Mouse (Mus musculus): Measurements from ENCODE around the gene Amigo2.
"Not testable (repeated sequence)": the region's sequence is repeated elsewhere in the genome, so short reads cannot be mapped to it uniquely, and the experiment has no call there.

Amigo2 gene

DNA sequence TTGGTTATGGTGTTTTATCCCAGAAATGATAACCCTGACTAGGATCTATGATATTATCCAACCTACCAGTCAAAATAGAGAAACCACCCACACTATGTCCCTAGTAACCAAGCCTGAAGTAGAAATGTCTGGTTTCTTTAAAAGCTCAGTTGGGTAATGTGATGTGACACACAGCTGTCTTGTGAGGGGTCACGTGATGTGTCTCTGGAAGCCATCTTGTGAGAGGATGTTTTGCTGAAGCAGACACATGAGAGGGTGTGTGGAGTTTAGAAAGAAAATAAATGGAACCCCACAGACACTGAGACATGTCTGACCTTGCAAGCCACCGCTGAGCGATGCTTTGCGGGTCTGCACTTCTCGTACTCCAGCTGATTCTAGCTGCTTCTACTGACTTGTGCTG, 30.2 kb downstream of the Amigo2 start:
- no peak for DNase-seq (ENCODE audit: low spot score in 2 of 2)

DNA sequence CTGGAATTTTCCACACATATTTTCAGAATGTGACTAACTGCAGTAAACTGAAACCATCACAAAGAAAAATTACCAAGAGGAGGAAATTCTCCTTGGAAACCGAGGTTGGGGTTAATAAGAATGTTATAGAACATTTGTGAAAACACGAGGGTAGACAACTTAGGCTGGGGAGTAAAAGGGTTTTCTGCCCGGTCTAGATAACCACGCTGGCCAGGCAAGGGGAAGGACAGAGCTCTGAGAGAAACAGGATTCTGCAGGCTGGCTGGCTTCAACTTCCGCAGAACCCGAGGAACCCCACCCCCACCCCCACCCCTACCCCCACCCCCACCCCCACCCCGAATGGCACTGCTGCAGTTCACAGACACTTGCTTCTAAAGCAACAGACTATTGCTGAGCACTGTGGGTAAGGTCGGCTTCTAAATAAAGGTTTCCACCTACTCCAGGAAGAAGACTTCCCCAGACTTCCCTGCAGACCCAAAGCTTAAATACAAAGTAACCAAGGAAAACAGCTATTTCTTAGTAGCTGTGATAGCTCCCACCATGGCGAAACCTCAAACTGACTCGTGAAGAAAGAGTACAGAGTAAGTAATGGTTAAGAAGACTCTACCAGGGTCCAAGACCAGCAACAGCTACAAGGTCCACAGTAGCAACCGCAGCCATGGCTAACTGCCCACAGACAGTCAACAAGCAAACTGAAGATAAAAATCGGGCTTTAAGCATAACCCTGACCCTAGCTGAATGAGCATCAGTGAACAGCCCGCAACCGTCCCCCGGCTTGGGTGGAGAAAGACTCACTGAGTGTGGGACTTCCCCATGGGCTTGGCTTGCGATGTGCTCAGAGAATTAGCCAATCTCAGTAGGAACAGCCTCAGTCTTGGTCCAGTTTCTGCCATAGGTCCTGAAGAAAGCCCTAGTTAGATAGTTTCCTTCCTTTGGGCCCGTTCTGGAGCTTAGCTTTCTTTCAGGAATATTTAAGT, 34.3 kb downstream of the Amigo2 start:
- DNase-seq (ENCODE audit: low spot score in 2 of 2): no peak

DNA sequence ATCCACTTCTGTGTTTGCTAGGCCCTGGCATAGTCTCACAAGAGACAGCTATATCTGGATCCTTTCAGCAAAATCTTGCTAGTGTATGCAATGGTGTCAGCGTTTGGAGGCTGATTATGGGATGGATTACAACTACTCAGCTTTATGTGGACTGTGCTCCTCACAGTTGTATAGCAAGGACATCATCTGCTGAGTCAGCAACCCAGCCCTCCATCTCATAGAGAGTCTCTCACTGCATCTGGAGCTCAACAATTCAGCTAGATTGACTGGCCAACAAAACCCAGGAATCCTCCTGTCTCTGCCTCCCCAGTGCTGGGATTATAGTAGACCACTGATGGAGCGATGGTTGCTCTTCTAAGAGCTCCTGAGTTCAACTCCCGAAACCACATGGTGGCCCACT, 37.3 kb downstream of the Amigo2 start:
- not testable (repeated sequence) for DNase-seq (ENCODE audit: low spot score in 2 of 2)

DNA sequence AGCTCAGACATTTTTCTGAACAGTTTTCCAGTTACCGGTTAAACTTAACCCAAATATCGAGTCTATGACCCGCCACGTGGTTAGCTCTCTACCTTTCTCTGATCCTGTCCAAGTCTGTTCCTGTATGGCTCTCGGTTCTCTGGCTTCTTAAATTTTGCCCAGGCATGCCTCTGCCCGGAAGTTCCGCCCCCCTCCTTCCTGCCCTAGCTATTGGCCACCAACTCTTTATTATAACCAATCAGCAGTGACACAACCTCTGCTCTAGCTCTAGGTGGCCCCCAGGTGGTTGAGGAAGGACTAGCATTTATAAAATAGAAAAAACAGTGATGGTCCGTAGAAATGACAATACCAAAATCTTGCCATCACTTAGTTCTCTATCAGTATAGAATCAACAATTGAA, 40.6 kb downstream of the Amigo2 start:
- no peak for DNase-seq (ENCODE audit: low spot score in 2 of 2)

GRCm38 (mm10) chr15:97205776-97206175, 41.3 kb downstream of the Amigo2 start:
- DNase-seq (ENCODE audit: low spot score in 2 of 2): no peak

DNA sequence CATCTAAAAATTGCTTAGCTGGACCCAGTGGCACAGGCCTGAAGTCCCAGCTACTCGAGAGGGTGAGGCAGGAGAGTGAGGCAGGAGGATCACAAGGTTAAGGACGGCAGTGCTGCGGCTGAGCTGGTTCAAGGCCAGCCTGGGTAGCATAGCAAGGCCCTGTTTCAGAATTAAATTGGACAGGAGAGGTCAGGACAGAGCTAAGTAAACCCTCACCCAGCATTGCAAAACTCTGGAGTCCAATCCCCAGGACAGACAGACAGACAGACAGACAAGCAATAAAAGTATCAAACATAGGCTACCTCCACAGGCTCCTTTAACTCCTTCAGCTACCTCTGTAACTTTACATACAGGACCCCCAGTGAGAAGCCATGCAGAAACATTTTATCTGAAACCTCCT, 42.2 kb downstream of the Amigo2 start:
- no peak for DNase-seq (ENCODE audit: low spot score in 2 of 2)

DNA sequence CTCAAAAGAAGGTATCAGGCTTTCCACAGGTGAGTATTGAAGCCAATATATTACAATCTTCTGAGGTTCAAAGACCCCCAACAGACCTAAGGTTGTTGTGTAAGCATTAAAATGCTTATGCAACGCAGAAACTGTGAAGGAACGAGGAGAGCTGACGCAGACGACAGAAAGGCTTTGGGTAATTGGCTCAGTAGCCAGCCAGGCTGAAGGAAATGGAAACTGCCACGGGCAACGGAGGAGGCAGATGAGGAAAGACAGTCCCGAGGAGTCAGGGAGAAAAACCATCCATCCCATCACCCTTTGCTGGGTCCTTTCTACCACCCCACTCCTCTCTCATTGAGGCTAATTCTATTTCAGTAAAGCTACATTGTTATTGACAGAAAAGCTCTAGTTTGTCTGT, 50.4 kb downstream of the Amigo2 start:
- no peak for DNase-seq (ENCODE audit: low spot score in 2 of 2)

DNA sequence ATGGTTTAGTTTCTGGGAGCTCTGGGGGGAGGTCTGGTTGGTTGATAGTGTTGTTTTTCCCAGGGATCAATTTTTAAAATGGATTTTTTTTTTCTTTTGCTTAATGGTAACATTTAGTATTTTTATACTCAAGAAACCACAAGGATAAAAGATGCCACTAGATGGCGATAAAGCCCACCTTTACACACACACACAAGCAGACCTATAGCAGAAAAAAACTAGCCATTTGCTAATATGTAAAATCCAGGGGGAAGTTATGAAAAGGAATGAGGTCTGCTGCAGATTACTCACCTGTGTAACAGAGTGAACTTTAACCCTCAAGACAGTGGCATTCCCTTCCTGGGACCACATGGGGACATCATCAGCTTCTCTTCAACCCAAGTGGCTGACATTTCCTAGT, 51.5 kb downstream of the Amigo2 start:
- DNase-seq (ENCODE audit: low spot score in 2 of 2): peak in 1 of 2 experiments; percentile 16

All from right cerebral cortex, postnatal 36 days (tissue).